Mouse (Mus musculus): ENCODE data around the gene Esrrg. TPM values are rescaled to one million over a fixed set of nuclear protein-coding genes. Genes with fewer than 3 reads are reported as not detected.

Esrrg gene
- total and polyA plus RNA-seq, 3 experiments, result not detected

- in situ Hi-C loops (cut with MboI; ENCODE audit: low pct_ligation_motif_present, low pct_unique_long_range_greater_than_20kb, low sequenced_read_pairs), result no loop called here
- TF ChIP-seq CTCF (conservative IDR thresholded peaks at IDR 0.05 in 1 of 2, IDR thresholded peaks at IDR 0.05 in 1 of 2; ENCODE audit: low read depth in 2 of 2, low read length in 2 of 2) (no peak), HCFC1 (IDR thresholded peaks at IDR 0.05; ENCODE audit: low read depth, low read length) (no peak), USF2 (conservative IDR thresholded peaks at IDR 0.05; ENCODE audit: low read depth, low read length) (no peak), ZKSCAN1 (IDR thresholded peaks at IDR 0.05; ENCODE audit: borderline replicate concordance, low read depth, low read length) (no peak), BHLHE40 (IDR thresholded peaks at IDR 0.05; ENCODE audit: low read depth, low read length) (no peak), JUND (conservative IDR thresholded peaks at IDR 0.05; ENCODE audit: low read depth, low read length) (no peak), EP300 (IDR thresholded peaks at IDR 0.05; ENCODE audit: low read length) (no peak), GABPA (IDR thresholded peaks at IDR 0.05; ENCODE audit: insufficient replicate concordance, low read depth, low read length) (no peak), ZMIZ1 (IDR thresholded peaks at IDR 0.05; ENCODE audit: low read depth, low read length) (no peak), MXI1 (IDR thresholded peaks at IDR 0.05; ENCODE audit: low read depth, low read length) (no peak), SMC3 (IDR thresholded peaks at IDR 0.05; ENCODE audit: low read depth, low read length) (no peak), MEF2A (IDR thresholded peaks at IDR 0.05; ENCODE audit: borderline replicate concordance, low read depth, low read length) (no peak), ETS1 (conservative IDR thresholded peaks at IDR 0.05; ENCODE audit: low read depth, low read length) (no peak), ELF1 (IDR thresholded peaks at IDR 0.05; ENCODE audit: low read depth, low read length) (no peak), E2F4 (IDR thresholded peaks at IDR 0.05; ENCODE audit: insufficient replicate concordance, low read depth, low read length) (no peak), RAD21 (IDR thresholded peaks at IDR 0.05; ENCODE audit: low read depth, low read length) (no peak)
- dilution Hi-C loops (cut with MboI; ENCODE audit: extremely low pct_ligation_motif_present, extremely low pct_unique_long_range_greater_than_20kb, low sequenced_read_pairs), result no loop called here
- Histone ChIP-seq H3K4me2 (ENCODE audit: insufficient read depth, low read depth, poor library complexity, severe bottlenecking) (no peak overlapping the region), H3K36me3 (replicated peaks in 1 of 2; ENCODE audit: control insufficient read depth in 1 of 2, insufficient read depth in 1 of 2, low read length in 1 of 2) (no peaks in the 10 kb centered on the region), H3K4me3 (replicated peaks in 1 of 3; ENCODE audit: low read depth in 2 of 3, low read length in 2 of 3, poor library complexity in 1 of 3) (no peak overlapping the region), H3K9me3 (replicated peaks; ENCODE audit: low read length) (peaks cover 78% of the 10 kb centered on the region), H3K4me1 (ENCODE audit: control insufficient read depth in 1 of 2, insufficient read depth in 2 of 2) (no peaks in the 10 kb centered on the region), H3K27me3 (replicated peaks) (no peaks in the 10 kb centered on the region), H3K9ac (ENCODE audit: insufficient read depth, low read depth) (no peak overlapping the region), H3K79me2 (replicated peaks; ENCODE audit: control insufficient read depth, extremely low read depth, insufficient read depth, poor library complexity, severe bottlenecking) (no peaks in the 10 kb centered on the region), H3K27ac (ENCODE audit: insufficient read depth, low read depth) (no peak overlapping the region)
- DNase-seq (ENCODE audit: extremely low read depth), result no peak
Measured at GRCm38 (mm10) chr1:187755528-187755927, 146.9 kb downstream of the Esrrg start.

DNA sequence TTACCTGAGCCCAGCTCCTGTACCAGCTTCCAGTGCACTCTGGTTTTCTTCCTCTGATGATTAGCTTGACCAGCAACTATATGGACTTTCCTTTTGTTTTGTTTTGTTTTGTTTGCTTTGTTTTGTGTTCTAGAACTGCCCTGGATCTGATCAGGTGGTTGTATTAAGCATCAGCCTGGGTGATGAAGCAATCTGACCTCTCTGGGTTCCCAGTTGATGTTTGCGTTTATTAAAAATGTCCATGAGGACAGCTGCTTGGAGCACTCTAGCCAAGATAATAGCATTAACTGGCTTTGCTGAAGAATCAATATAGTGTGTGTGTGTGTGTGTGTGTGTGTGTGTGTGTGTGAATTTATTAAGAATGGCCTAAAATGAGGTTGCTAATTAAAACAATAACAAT, 149.4 kb downstream of the Esrrg start:
- in situ Hi-C loops (cut with MboI; ENCODE audit: low pct_ligation_motif_present, low pct_unique_long_range_greater_than_20kb, low sequenced_read_pairs) (no loop called here), dilution Hi-C loops (cut with MboI; ENCODE audit: extremely low pct_ligation_motif_present, extremely low pct_unique_long_range_greater_than_20kb, low sequenced_read_pairs) (no loop called here)
- Histone ChIP-seq H3K4me1 (ENCODE audit: control insufficient read depth in 1 of 2, insufficient read depth in 2 of 2) (no peaks in the 10 kb centered on the region), H3K79me2 (replicated peaks; ENCODE audit: control insufficient read depth, extremely low read depth, insufficient read depth, poor library complexity, severe bottlenecking) (no peaks in the 10 kb centered on the region), H3K4me3 (replicated peaks in 1 of 3; ENCODE audit: low read depth in 2 of 3, low read length in 2 of 3, poor library complexity in 1 of 3) (no peak overlapping the region), H3K27ac (ENCODE audit: insufficient read depth, low read depth) (no peak overlapping the region), H3K36me3 (replicated peaks in 1 of 2; ENCODE audit: control insufficient read depth in 1 of 2, insufficient read depth in 1 of 2, low read length in 1 of 2) (no peaks in the 10 kb centered on the region), H3K9me3 (replicated peaks; ENCODE audit: low read length) (peaks cover 79% of the 10 kb centered on the region), H3K4me2 (ENCODE audit: insufficient read depth, low read depth, poor library complexity, severe bottlenecking) (no peak overlapping the region), H3K9ac (ENCODE audit: insufficient read depth, low read depth) (no peak overlapping the region), H3K27me3 (replicated peaks) (no peaks in the 10 kb centered on the region)
- TF ChIP-seq MAX (IDR thresholded peaks at IDR 0.05; ENCODE audit: low read length), result no peak
- TF ChIP-seq SIN3A (IDR thresholded peaks at IDR 0.05; ENCODE audit: low read length), result no peak
- no peak for TF ChIP-seq USF2 (conservative IDR thresholded peaks at IDR 0.05; ENCODE audit: low read depth, low read length)
- no peak for TF ChIP-seq ZMIZ1 (IDR thresholded peaks at IDR 0.05; ENCODE audit: low read depth, low read length)
- TF ChIP-seq MEF2A (IDR thresholded peaks at IDR 0.05; ENCODE audit: borderline replicate concordance, low read depth, low read length), result no peak
- no peak for TF ChIP-seq ETS1 (conservative IDR thresholded peaks at IDR 0.05; ENCODE audit: low read depth, low read length)
- TF ChIP-seq E2F4 (IDR thresholded peaks at IDR 0.05; ENCODE audit: insufficient replicate concordance, low read depth, low read length), result no peak
- no peak for TF ChIP-seq JUN (IDR thresholded peaks at IDR 0.05; ENCODE audit: insufficient read depth, low read depth, low read length)
- TF ChIP-seq TBP (conservative IDR thresholded peaks at IDR 0.05; ENCODE audit: low read depth, low read length), result no peak
- no peak for TF ChIP-seq POLR2AphosphoS2 (IDR thresholded peaks at IDR 0.05; ENCODE audit: low read depth, low read length)
- TF ChIP-seq CHD2 (IDR thresholded peaks at IDR 0.05; ENCODE audit: low read length), result no peak
- no peak for TF ChIP-seq SMC3 (IDR thresholded peaks at IDR 0.05; ENCODE audit: low read depth, low read length)
- TF ChIP-seq PAX5 (IDR thresholded peaks at IDR 0.05; ENCODE audit: low read length), result no peak
- no peak for TF ChIP-seq MAFK (IDR thresholded peaks at IDR 0.05; ENCODE audit: insufficient replicate concordance, low read length)
- TF ChIP-seq MYC (IDR thresholded peaks at IDR 0.05; ENCODE audit: low read depth, low read length), result no peak
- TF ChIP-seq ZKSCAN1 (IDR thresholded peaks at IDR 0.05; ENCODE audit: borderline replicate concordance, low read depth, low read length), result no peak
- TF ChIP-seq NELFE (IDR thresholded peaks at IDR 0.05; ENCODE audit: low read depth, low read length), result no peak
- no peak for TF ChIP-seq EP300 (IDR thresholded peaks at IDR 0.05; ENCODE audit: low read length)
- DNase-seq (ENCODE audit: extremely low read depth), result no peak
